Mouse (Mus musculus): Measurements from ENCODE around the gene Rhoh.

Rhoh gene

GRCm38 (mm10) chr5:65895764-65896163 lies 34.8 kb downstream of the Rhoh start:
- DNase-seq (ENCODE audit: low spot score), result no peak

GRCm38 (mm10) chr5:65897731-65898130 lies 36.7 kb downstream of the Rhoh start:
- no peak for DNase-seq (ENCODE audit: low spot score)

GRCm38 (mm10) chr5:65898683-65899082 lies 37.7 kb downstream of the Rhoh start:
- no peak for DNase-seq (ENCODE audit: low spot score)

- no peak for DNase-seq (ENCODE audit: low spot score)
These were observed 39.1 kb downstream of the Rhoh start for GRCm38 (mm10) chr5:65900113-65900512.

GRCm38 (mm10) chr5:65900862-65901265 lies 39.9 kb downstream of the Rhoh start:
- no peak for DNase-seq (ENCODE audit: low spot score)

- DNase-seq (ENCODE audit: low spot score), result no peak
These were observed 40.9 kb downstream of the Rhoh start for GRCm38 (mm10) chr5:65901868-65902418.

- DNase-seq (ENCODE audit: low spot score), result no peak
These were observed 41.8 kb downstream of the Rhoh start for GRCm38 (mm10) chr5:65902811-65903210.

GRCm38 (mm10) chr5:65904476-65904875 lies 43.5 kb downstream of the Rhoh start:
- DNase-seq (ENCODE audit: low spot score), result no peak

- DNase-seq (ENCODE audit: low spot score), result no peak
These were observed 47.7 kb downstream of the Rhoh start for GRCm38 (mm10) chr5:65908751-65909150.

GRCm38 (mm10) chr5:65909321-65909720 lies 48.3 kb downstream of the Rhoh start:
- DNase-seq (ENCODE audit: low spot score), result no peak

GRCm38 (mm10) chr5:65910398-65910797 lies 49.4 kb downstream of the Rhoh start:
- DNase-seq (ENCODE audit: low spot score), result no peak

GRCm38 (mm10) chr5:65911676-65912075 lies 50.7 kb downstream of the Rhoh start:
- DNase-seq (ENCODE audit: low spot score), result no peak

GRCm38 (mm10) chr5:65912201-65912600 lies 51.2 kb downstream of the Rhoh start:
- DNase-seq (ENCODE audit: low spot score), result no peak

- no peak for DNase-seq (ENCODE audit: low spot score)
These were observed 52.1 kb downstream of the Rhoh start for GRCm38 (mm10) chr5:65913126-65913525.

- DNase-seq (ENCODE audit: low spot score), result no peak
These were observed 53.3 kb downstream of the Rhoh start for GRCm38 (mm10) chr5:65914342-65914741.

GRCm38 (mm10) chr5:65916930-65917329 lies 55.9 kb downstream of the Rhoh start:
- DNase-seq (ENCODE audit: low spot score), result no peak

- no peak for DNase-seq (ENCODE audit: low spot score)
These were observed 57.6 kb downstream of the Rhoh start for GRCm38 (mm10) chr5:65918601-65919000.

GRCm38 (mm10) chr5:65919326-65919725 lies 58.3 kb downstream of the Rhoh start:
- no peak for DNase-seq (ENCODE audit: low spot score)

- no peak for DNase-seq (ENCODE audit: low spot score)
These were observed 58.9 kb downstream of the Rhoh start for GRCm38 (mm10) chr5:65919904-65920303.

- DNase-seq (ENCODE audit: low spot score), result no peak
These were observed 59.9 kb downstream of the Rhoh start for GRCm38 (mm10) chr5:65920701-65921426.

GRCm38 (mm10) chr5:65921477-65922138 lies 60.6 kb downstream of the Rhoh start:
- DNase-seq (ENCODE audit: low spot score), result no peak

GRCm38 (mm10) chr5:65926666-65927065 lies 65.7 kb downstream of the Rhoh start:
- DNase-seq (ENCODE audit: low spot score), result no peak

GRCm38 (mm10) chr5:65929162-65929561 lies 68.1 kb downstream of the Rhoh start:
- DNase-seq (ENCODE audit: low spot score), result no peak

Data from urinary bladder, postnatal 14 days (tissue).